Mouse (Mus musculus) neural tube, embryonic 11.5 days (tissue): ENCODE data around the gene Tcp11. TPM values are rescaled to one million over a fixed set of nuclear protein-coding genes. Genes with fewer than 3 reads are reported as not detected.

Experiments
- ATAC-seq: fragments of 200-750 bp; cut with Nextera tagmentation; 2 replicates; pipeline ENCODE4 v1.8.0; 2017; ENCODE audit warnings: moderate number of reproducible peaks, mild to moderate bottlenecking, moderate TSS enrichment, moderate library complexity; ENCODE audit not compliant: insufficient read depth, low FRiP score, low TSS enrichment
- DNase-seq: peaks from one replicate; pipeline ENCODE4 v3.0.0-alpha.2; 2015; ENCODE audit warnings: low spot score
- H3K27ac ChIP-seq: fragments of 300-500 bp; sonication (generic); 2 replicates; pipeline ENCODE4 v1.5.1; 2014; ENCODE audit warnings: low read depth, mild to moderate bottlenecking, low read length
- H3K27me3 ChIP-seq: fragments of 300-500 bp; sonication (generic); 2 replicates; pipeline ENCODE4 v1.6.1; 2014; ENCODE audit warnings: mild to moderate bottlenecking, low read length, mixed read lengths; ENCODE audit not compliant: control insufficient read depth, insufficient read depth
- H3K36me3 ChIP-seq: fragments of 300-500 bp; sonication (generic); 2 replicates; pipeline ENCODE4 v1.6.1; 2014; ENCODE audit warnings: mild to moderate bottlenecking, low read length, moderate library complexity, mixed read lengths; ENCODE audit not compliant: control insufficient read depth, insufficient read depth
- H3K4me1 ChIP-seq: fragments of 300-500 bp; sonication (generic); 2 replicates; pipeline ENCODE4 v1.6.1; 2014; ENCODE audit warnings: low read length, mixed read lengths; ENCODE audit not compliant: control insufficient read depth, insufficient read depth
- H3K4me2 ChIP-seq: fragments of 300-500 bp; sonication (generic); 2 replicates; pipeline ENCODE4 v1.6.1; 2014; ENCODE audit warnings: low read depth, mild to moderate bottlenecking, moderate library complexity
- H3K4me3 ChIP-seq: fragments of 300-500 bp; sonication (generic); 2 replicates; pipeline ENCODE4 v1.5.1; 2014; ENCODE audit warnings: low read depth, low read length
- H3K9ac ChIP-seq: fragments of 300-500 bp; sonication (generic); 2 replicates; pipeline ENCODE4 v1.6.1; 2014; ENCODE audit warnings: mild to moderate bottlenecking, low read length
- H3K9me3 ChIP-seq: fragments of 300-500 bp; sonication (generic); 2 replicates; pipeline ENCODE4 v1.6.1; 2016; ENCODE audit warnings: low read length; ENCODE audit not compliant: control insufficient read depth
- WGBS: fragments of 180-500 bp; shearing (Covaris S2); extraction: QIAGEN DNeasy Blood & Tissue Kit; methylation state at CpG from one replicate; pipeline ENCODE4 v1.1.7; 2014; 5-methylcytosine and 5-hydroxymethylcytosine counted together
- polyA plus RNA-seq: library from polyadenylated mRNA; unstranded; fragments of >200 nt; fragmentation: Nextera tagmentation; extraction: Ambion mirVana; gene quantifications from 2 replicates; pipeline ENCODE4 v1.2.1, GENCODE M21; 2014

The Tcp11 gene
- polyA plus RNA-seq, 1 experiment from 2014 or later, result 0.76 TPM

DNA sequence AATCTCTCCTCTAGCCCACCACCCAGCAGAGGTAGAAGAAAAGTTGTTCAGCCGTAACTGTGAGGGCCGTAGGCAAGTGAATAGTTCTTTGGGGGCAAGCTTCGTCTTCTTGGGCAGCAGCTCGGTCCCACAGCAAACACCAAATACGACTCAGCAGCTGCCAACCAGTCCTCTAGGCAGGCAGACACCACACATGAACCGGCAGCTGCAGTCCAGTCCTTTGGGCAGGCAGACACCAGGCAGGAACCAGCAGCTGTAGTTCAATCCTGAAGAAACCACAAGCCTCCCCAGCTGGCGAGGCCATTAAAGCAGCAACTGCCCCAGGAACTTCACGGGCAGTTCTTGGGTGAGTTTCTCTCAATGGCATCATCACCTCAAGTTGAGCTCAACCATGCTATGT lies 31.8 kb upstream of the Tcp11 start:
- H3K9me3 ChIP-seq, result no peaks in the 10 kb centered on the region
- no peaks in the 10 kb centered on the region for H3K27me3 ChIP-seq
- H3K27ac ChIP-seq, result no peak overlapping the region
- H3K4me3 ChIP-seq, result no peak overlapping the region
- no peak for ATAC-seq
- no peak overlapping the region for H3K4me2 ChIP-seq
- no peak for DNase-seq
- H3K4me1 ChIP-seq, result peaks cover 6% of the 10 kb centered on the region
- no peak overlapping the region for H3K9ac ChIP-seq
- H3K36me3 ChIP-seq, result no peaks in the 10 kb centered on the region
- 90% methylated on average over 8 of the region's 8 CpGs for WGBS

DNA sequence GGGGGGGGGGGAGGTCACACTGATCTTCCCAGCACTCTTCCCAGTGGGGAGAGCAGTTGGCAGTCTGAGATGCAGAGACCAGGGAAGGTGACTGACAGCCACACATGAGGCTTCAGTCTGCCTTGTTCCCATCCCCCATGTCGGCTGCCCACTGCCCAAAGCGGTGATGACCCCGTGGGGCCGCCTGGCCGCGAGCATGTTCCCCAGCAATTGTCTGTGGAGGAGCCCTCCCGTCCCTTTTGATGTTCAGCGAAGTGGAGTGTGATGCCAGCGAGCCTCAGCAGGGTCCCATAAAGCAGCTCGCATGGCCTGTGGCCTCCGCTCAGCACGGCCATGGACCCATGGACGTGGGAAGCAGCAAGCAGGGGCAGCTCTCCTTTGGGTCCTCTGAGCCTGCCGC lies 26.8 kb upstream of the Tcp11 start:
- DNase-seq (peak; percentile 44), ATAC-seq (no peak)
- no peaks in the 10 kb centered on the region for H3K9me3 ChIP-seq
- no peak overlapping the region for H3K4me3 ChIP-seq
- H3K27me3 ChIP-seq, result no peaks in the 10 kb centered on the region
- no peaks in the 10 kb centered on the region for H3K36me3 ChIP-seq
- H3K9ac ChIP-seq, result peak overlapping the region; percentile 32
- peaks cover 10% of the 10 kb centered on the region for H3K4me1 ChIP-seq
- H3K27ac ChIP-seq, result no peak overlapping the region
- no peak overlapping the region for H3K4me2 ChIP-seq
- WGBS, result 3% methylated on average over 14 of the region's 14 CpGs

DNA sequence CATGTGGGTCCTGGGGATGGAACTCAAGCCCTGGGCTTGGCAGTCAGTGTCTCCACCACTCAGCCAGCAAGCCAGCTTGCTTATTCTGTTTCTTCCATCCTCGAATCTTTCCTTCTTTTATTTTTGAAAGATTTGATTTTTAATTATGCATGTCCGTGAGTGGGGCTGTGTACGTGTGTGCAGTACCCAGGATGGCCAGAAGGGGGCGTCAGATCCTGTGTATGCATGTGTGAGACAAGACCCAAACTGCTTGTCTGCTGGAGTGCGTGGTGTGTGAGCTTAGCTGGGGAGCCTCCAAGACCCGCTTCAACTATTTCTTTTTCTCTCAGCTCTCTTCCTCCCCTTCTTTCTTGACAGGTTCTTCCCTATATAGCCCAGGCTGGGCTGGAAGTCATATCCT lies 25.9 kb upstream of the Tcp11 start:
- H3K9ac ChIP-seq, result no peak overlapping the region
- 79% methylated on average over 6 of the region's 6 CpGs for WGBS
- H3K4me3 ChIP-seq, result no peak overlapping the region
- no peak for ATAC-seq
- no peak overlapping the region for H3K27ac ChIP-seq
- no peaks in the 10 kb centered on the region for H3K36me3 ChIP-seq
- DNase-seq, result no peak
- H3K27me3 ChIP-seq, result no peaks in the 10 kb centered on the region
- no peaks in the 10 kb centered on the region for H3K9me3 ChIP-seq
- peaks cover 10% of the 10 kb centered on the region for H3K4me1 ChIP-seq
- no peak overlapping the region for H3K4me2 ChIP-seq

DNA sequence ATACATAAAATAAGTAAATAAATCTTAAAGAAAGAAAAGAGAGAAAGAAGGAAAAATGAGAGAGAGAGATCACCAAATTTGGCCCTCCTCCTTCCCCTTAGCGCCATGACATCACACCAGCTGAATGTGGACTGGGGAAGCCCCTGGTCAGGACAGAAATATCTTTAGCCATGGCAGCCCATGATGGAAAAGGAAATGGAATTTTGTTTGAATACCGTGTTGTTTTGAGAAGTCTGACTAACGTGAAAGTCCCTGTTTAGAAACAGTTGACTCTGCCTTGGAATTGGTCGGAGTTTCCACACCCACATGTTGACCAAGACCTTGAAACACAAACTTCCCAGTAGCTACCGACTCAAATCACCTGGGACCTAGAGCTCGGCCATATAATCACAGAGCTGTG lies 24.0 kb upstream of the Tcp11 start:
- WGBS, result 90% methylated on average over 6 of the region's 6 CpGs
- H3K36me3 ChIP-seq, result no peaks in the 10 kb centered on the region
- no peak for ATAC-seq
- H3K9ac ChIP-seq, result no peak overlapping the region
- H3K4me1 ChIP-seq, result peaks cover 10% of the 10 kb centered on the region
- no peaks in the 10 kb centered on the region for H3K9me3 ChIP-seq
- no peak overlapping the region for H3K27ac ChIP-seq
- H3K4me2 ChIP-seq, result no peak overlapping the region
- DNase-seq, result no peak
- no peaks in the 10 kb centered on the region for H3K27me3 ChIP-seq
- no peak overlapping the region for H3K4me3 ChIP-seq

DNA sequence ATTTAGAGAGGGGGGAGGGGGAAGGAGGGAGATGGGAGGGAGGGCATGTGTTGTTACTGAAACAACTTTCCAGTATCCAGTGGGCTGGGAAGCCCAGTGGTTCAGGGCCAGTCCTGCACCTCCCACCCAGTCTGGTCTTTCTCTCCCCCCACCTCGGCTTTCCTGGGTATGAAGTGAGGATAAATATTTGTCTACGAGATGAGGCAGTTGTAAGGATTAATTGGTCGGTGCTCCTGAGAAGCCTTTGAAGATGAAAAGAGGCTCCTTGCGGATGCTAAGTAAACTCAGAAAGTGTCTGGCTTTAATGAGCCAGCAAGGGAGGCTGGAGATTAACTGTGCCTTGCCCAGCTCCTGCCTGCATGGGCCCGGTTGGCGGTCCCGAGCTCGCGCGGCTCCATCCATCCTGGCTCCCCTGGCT lies 21.5 kb upstream of the Tcp11 start:
- Histone ChIP-seq H3K9me3 (no peaks in the 10 kb centered on the region), H3K4me3 (no peak overlapping the region), H3K4me2 (no peak overlapping the region), H3K27ac (no peak overlapping the region), H3K27me3 (no peaks in the 10 kb centered on the region), H3K4me1 (peaks cover 3% of the 10 kb centered on the region; the same call in 1 of the 2 replicates), H3K9ac (no peak overlapping the region), H3K36me3 (no peaks in the 10 kb centered on the region)
- ATAC-seq (no peak), DNase-seq (no peak)
- 31% methylated on average over 10 of the region's 10 CpGs for WGBS

DNA sequence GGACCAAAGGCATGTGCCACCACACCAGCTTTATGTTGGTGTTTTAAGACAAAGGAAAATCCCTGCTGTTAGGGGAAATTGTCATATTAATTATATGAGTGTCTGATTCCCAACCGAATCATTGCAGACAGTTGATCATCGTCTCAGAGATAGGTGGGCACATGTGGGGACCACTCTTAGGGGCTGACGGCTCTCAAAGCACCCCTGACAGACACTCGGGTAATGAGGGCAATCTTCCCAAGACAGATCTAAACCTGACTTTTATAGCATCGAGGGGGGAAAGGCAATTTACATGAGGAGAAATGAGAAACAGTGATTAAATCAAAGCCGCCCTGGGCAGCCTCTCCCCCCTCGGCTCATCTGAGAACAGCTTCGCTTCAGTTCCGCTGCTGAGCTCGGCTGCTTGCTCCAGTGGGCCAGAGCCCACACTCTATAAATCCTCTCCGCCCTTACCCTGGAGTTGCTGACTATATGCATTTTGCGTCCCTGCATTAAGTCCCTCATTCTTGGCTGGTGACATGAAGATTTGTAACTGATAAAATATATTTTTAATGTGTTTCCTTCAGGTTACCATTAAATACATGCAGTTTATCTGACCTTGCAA lies 20.9 kb upstream of the Tcp11 start:
- Histone ChIP-seq H3K4me3 (no peak overlapping the region), H3K4me1 (no peaks in the 10 kb centered on the region), H3K4me2 (no peak overlapping the region), H3K36me3 (no peaks in the 10 kb centered on the region), H3K27me3 (no peaks in the 10 kb centered on the region), H3K9ac (no peak overlapping the region), H3K27ac (0 out of 2 replicates have a peak overlapping the region, but pooled peaks have one; percentile 17), H3K9me3 (no peaks in the 10 kb centered on the region)
- 38% methylated on average over 12 of the region's 12 CpGs for WGBS
- ATAC-seq (no peak), DNase-seq (no peak)

DNA sequence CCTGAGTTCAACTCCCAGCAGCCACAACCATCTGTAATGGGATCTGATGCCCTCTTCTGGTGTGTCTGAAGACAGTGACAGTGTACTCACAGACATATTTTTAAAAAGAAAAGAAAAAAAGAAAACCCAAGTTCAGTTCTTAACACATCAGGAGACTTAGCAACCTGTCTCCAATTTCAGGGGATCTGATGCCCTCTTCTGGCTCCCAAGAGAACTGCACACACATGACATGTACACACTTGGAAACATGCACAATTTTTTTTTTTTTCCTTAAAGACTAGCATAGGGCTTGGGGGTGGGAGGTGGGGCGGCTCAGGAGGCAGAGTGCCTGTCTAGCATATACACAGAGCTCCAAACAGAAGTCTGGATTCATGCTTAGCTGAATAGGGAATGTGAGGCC lies 20.2 kb upstream of the Tcp11 start:
- Histone ChIP-seq H3K9me3 (no peaks in the 10 kb centered on the region), H3K27ac (no peak overlapping the region), H3K9ac (no peak overlapping the region), H3K36me3 (no peaks in the 10 kb centered on the region), H3K27me3 (no peaks in the 10 kb centered on the region), H3K4me3 (no peak overlapping the region), H3K4me2 (no peak overlapping the region), H3K4me1 (no peaks in the 10 kb centered on the region)
- DNase-seq (no peak), ATAC-seq (no peak)
- WGBS, result 69% methylated on average over 1 of the region's 1 CpGs

DNA sequence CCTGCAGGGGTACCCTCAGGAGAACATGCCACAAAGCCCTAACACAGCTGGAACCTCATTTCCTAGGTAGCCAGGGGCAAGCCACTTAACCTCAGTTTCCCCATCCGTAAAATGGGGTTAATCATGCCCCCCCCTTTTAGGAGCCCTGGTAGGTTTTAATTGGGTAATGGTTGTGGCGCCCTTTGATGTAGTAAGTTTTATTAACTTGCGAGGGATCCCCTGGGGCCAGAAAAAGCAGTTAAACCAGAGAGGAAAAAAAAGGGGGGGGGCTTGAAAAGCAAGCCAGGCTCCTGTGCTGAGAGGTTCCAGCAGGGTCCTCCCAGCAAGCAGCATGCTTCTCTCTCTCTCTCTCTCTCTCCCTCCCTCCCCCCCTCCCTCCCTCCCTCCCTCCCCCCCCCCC lies 18.6 kb upstream of the Tcp11 start:
- no peak overlapping the region for H3K9ac ChIP-seq
- no peaks in the 10 kb centered on the region for H3K9me3 ChIP-seq
- no peak for ATAC-seq
- no peaks in the 10 kb centered on the region for H3K4me1 ChIP-seq
- H3K27ac ChIP-seq, result no peak overlapping the region
- WGBS, result 34% methylated on average over 3 of the region's 3 CpGs
- no peak overlapping the region for H3K4me2 ChIP-seq
- no peaks in the 10 kb centered on the region for H3K36me3 ChIP-seq
- no peak overlapping the region for H3K4me3 ChIP-seq
- H3K27me3 ChIP-seq, result no peaks in the 10 kb centered on the region
- no peak for DNase-seq

DNA sequence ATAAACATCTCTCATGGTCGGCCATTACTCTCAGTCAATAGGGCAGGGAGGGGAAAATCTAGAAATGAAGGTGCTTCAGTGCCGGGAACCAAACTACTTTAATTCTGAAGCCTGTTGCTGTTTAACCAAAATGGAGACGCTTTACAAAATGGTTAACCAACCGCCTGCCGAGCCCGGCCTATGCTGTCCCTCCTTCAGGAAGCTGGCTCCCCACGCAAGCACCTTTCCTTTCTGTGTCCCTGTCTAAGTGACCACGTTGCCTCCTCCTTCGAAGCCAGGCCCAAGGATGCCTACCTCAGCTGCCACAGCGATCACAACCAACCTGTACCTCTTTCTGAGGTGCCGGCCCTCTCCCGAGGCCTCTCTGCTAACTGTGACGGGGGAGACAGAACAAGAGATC lies 16.9 kb upstream of the Tcp11 start:
- ATAC-seq, result no peak
- Histone ChIP-seq H3K4me3 (no peak overlapping the region), H3K9me3 (peaks cover 3% of the 10 kb centered on the region), H3K9ac (no peak overlapping the region), H3K27me3 (no peaks in the 10 kb centered on the region), H3K4me1 (no peaks in the 10 kb centered on the region), H3K36me3 (no peaks in the 10 kb centered on the region), H3K27ac (no peak overlapping the region), H3K4me2 (no peak overlapping the region)
- DNase-seq, result no peak
- 84% methylated on average over 13 of the region's 13 CpGs for WGBS
